Mouse (Mus musculus): ENCODE results near the gene Ostf1.

- TF ChIP-seq CTCF (IDR thresholded peaks at IDR 0.05; ENCODE audit: borderline replicate concordance, control insufficient read depth, extremely low read depth, insufficient read depth, low read length, poor library complexity) (no peak), POLR2A (IDR thresholded peaks at IDR 0.05; ENCODE audit: control insufficient read depth, extremely low read depth, insufficient read depth, low read length, poor library complexity) (no peak)
These were observed 21.0 kb upstream of the Ostf1 start for GRCm38 (mm10) chr19:18652592-18652991.
